Mouse (Mus musculus) embryonic facial prominence, embryonic 10.5 days (tissue): Measurements from ENCODE around the gene Slc25a22. TPM values are rescaled to one million over a fixed set of nuclear protein-coding genes. Genes with fewer than 3 reads are reported as not detected.

Experiments used
- DNase-seq: peaks from one replicate; pipeline ENCODE4 v3.0.0-alpha.2; 2017; ENCODE audit warnings: low spot score
- H3K27ac ChIP-seq: fragments of 300-500 bp; sonication (generic); replicated peaks from 2 replicates; pipeline ENCODE4 v1.5.1; 2016; ENCODE audit warnings: mild to moderate bottlenecking
- H3K27me3 ChIP-seq: fragments of 300-500 bp; sonication (generic); replicated peaks from 2 replicates; pipeline ENCODE4 v1.6.1; 2016; ENCODE audit warnings: low read depth, mild to moderate bottlenecking; ENCODE audit not compliant: poor library complexity, severe bottlenecking
- H3K36me3 ChIP-seq: fragments of 300-500 bp; sonication (generic); replicated peaks from 2 replicates; pipeline ENCODE4 v1.6.1; 2016; ENCODE audit warnings: mild to moderate bottlenecking, moderate library complexity
- H3K4me1 ChIP-seq: fragments of 300-500 bp; sonication (generic); 2 replicates; pipeline ENCODE4 v1.6.1; 2016
- H3K4me3 ChIP-seq: fragments of 300-500 bp; sonication (generic); 2 replicates; pipeline ENCODE4 v1.5.1; 2016; ENCODE audit warnings: mild to moderate bottlenecking, moderate library complexity
- H3K9me3 ChIP-seq: fragments of 300-500 bp; sonication (generic); 2 replicates; pipeline ENCODE4 v1.6.1; 2016; ENCODE audit warnings: mild to moderate bottlenecking
- WGBS: fragments of 180-500 bp; shearing (Covaris S2); methylation state at CpG from one replicate; pipeline ENCODE4 v1.1.7; 2016; 5-methylcytosine and 5-hydroxymethylcytosine counted together
- polyA plus RNA-seq: library from polyadenylated mRNA; unstranded; fragments of >200 nt; fragmentation: Nextera tagmentation; extraction: Ambion mirVana; gene quantifications from 2 replicates; pipeline ENCODE4 v1.2.1, GENCODE M21; 2016

Gene Slc25a22
- 49.3 and 52.2 TPM in 2 replicates for polyA plus RNA-seq

GRCm38 (mm10) chr7:141437178-141438120 is at the start of gene Slc25a22:
Gene Slc25a22 (minus strand): TSS chr7:141437892.
- Histone ChIP-seq H3K9me3 (no peaks in the 10 kb centered on the region), H3K4me3 (peak within 1 kb of the TSS; percentile 66), H3K27me3 (no peaks in the 10 kb centered on the region), H3K27ac (peak within 1 kb of the TSS; percentile 88), H3K36me3 (peaks cover 69% of the 10 kb centered on the region), H3K4me1 (peaks cover 71% of the 10 kb centered on the region)
- WGBS, result 6% methylated on average over 53 of the region's 53 CpGs
- peak; percentile 89 for DNase-seq

GRCm38 (mm10) chr7:141487141-141487540 is 49.4 kb upstream of the Slc25a22 start:
- H3K27ac ChIP-seq, result no peak overlapping the region
- no peak for DNase-seq
- peaks cover 24% of the 10 kb centered on the region for H3K27me3 ChIP-seq
- H3K4me3 ChIP-seq, result no peak overlapping the region
- no peaks in the 10 kb centered on the region for H3K9me3 ChIP-seq
- WGBS, result 83% methylated on average over 7 of the region's 7 CpGs
- H3K36me3 ChIP-seq, result peaks cover 20% of the 10 kb centered on the region
- peaks cover 17% of the 10 kb centered on the region for H3K4me1 ChIP-seq

- no peak for DNase-seq
Observed at GRCm38 (mm10) chr7:141486239-141486638, 48.5 kb upstream of the Slc25a22 start.

GRCm38 (mm10) chr7:141485606-141486005 is 47.9 kb upstream of the Slc25a22 start:
- no peak overlapping the region for H3K27ac ChIP-seq
- H3K9me3 ChIP-seq, result no peaks in the 10 kb centered on the region
- no peak for DNase-seq
- 90% methylated on average over 2 of the region's 2 CpGs for WGBS
- H3K4me1 ChIP-seq, result peaks cover 31% of the 10 kb centered on the region
- H3K36me3 ChIP-seq, result peaks cover 5% of the 10 kb centered on the region; the same call in 1 of the 2 replicates
- no peak overlapping the region for H3K4me3 ChIP-seq
- H3K27me3 ChIP-seq, result peaks cover 31% of the 10 kb centered on the region

More at GRCm38 (mm10) chr7:141486239-141486638, 48.5 kb upstream of the Slc25a22 start:
- no peaks in the 10 kb centered on the region for H3K9me3 ChIP-seq
- H3K27ac ChIP-seq, result no peak overlapping the region
- no peak overlapping the region for H3K4me3 ChIP-seq
- H3K4me1 ChIP-seq, result peaks cover 26% of the 10 kb centered on the region
- H3K36me3 ChIP-seq, result peaks cover 11% of the 10 kb centered on the region
- 86% methylated on average over 1 of the region's 1 CpGs for WGBS
- peaks cover 31% of the 10 kb centered on the region for H3K27me3 ChIP-seq

- H3K27ac ChIP-seq, result no peak overlapping the region
- DNase-seq, result no peak
- peaks cover 31% of the 10 kb centered on the region for H3K4me1 ChIP-seq
- H3K36me3 ChIP-seq, result 0 out of 2 replicates have a peak, but pooled peaks cover 3% of the 10 kb centered on the region
- WGBS, result 61% methylated on average over 2 of the region's 2 CpGs
- no peak overlapping the region for H3K4me3 ChIP-seq
- peaks cover 31% of the 10 kb centered on the region for H3K27me3 ChIP-seq
- H3K9me3 ChIP-seq, result no peaks in the 10 kb centered on the region
Observed at GRCm38 (mm10) chr7:141485186-141485585, 47.5 kb upstream of the Slc25a22 start.

GRCm38 (mm10) chr7:141484186-141485120 is 46.8 kb upstream of the Slc25a22 start:
- Histone ChIP-seq H3K4me3 (no peak overlapping the region), H3K9me3 (no peaks in the 10 kb centered on the region), H3K27ac (no peak overlapping the region), H3K4me1 (peaks cover 31% of the 10 kb centered on the region), H3K27me3 (peaks cover 31% of the 10 kb centered on the region), H3K36me3 (0 out of 2 replicates have a peak, but pooled peaks cover 3% of the 10 kb centered on the region)
- WGBS, result 78% methylated on average over 5 of the region's 5 CpGs
- DNase-seq, result no peak

GRCm38 (mm10) chr7:141483114-141483653 is 45.5 kb upstream of the Slc25a22 start:
- peaks cover 33% of the 10 kb centered on the region for H3K4me1 ChIP-seq
- H3K4me3 ChIP-seq, result peak overlapping the region; percentile 74
- DNase-seq, result no peak
- 77% methylated on average over 6 of the region's 6 CpGs for WGBS
- no peak overlapping the region for H3K27ac ChIP-seq
- H3K9me3 ChIP-seq, result no peaks in the 10 kb centered on the region
- 0 out of 2 replicates have a peak, but pooled peaks cover 3% of the 10 kb centered on the region for H3K36me3 ChIP-seq
- peaks cover 31% of the 10 kb centered on the region for H3K27me3 ChIP-seq

GRCm38 (mm10) chr7:141482531-141483024 is 44.9 kb upstream of the Slc25a22 start:
- Histone ChIP-seq H3K36me3 (0 out of 2 replicates have a peak, but pooled peaks cover 2% of the 10 kb centered on the region), H3K9me3 (no peaks in the 10 kb centered on the region), H3K27ac (0 out of 2 replicates have a peak overlapping the region, but pooled peaks have one; percentile 55), H3K27me3 (peaks cover 31% of the 10 kb centered on the region), H3K4me3 (peak overlapping the region; percentile 74), H3K4me1 (peaks cover 39% of the 10 kb centered on the region)
- 9% methylated on average over 11 of the region's 11 CpGs for WGBS
- DNase-seq, result no peak

GRCm38 (mm10) chr7:141481498-141482401 is 44.1 kb upstream of the Slc25a22 start:
- H3K27ac ChIP-seq, result peak overlapping the region; percentile 55; the same call in 1 of the 2 replicates
- under 1% methylated on average over 81 of the region's 81 CpGs for WGBS

GRCm38 (mm10) chr7:141480842-141481497 is 43.3 kb upstream of the Slc25a22 start:
- peak; percentile 69 for DNase-seq
- Histone ChIP-seq H3K9me3 (no peaks in the 10 kb centered on the region), H3K27me3 (peaks cover 36% of the 10 kb centered on the region), H3K27ac (no peak overlapping the region), H3K36me3 (no peaks in the 10 kb centered on the region), H3K4me1 (peaks cover 55% of the 10 kb centered on the region), H3K4me3 (peak overlapping the region; percentile 74)
- 9% methylated on average over 10 of the region's 10 CpGs for WGBS

More at GRCm38 (mm10) chr7:141481498-141482401, 44.1 kb upstream of the Slc25a22 start:
- Histone ChIP-seq H3K4me3 (peak overlapping the region; percentile 74), H3K36me3 (no peaks in the 10 kb centered on the region), H3K4me1 (peaks cover 47% of the 10 kb centered on the region), H3K9me3 (no peaks in the 10 kb centered on the region), H3K27me3 (peaks cover 31% of the 10 kb centered on the region)
- peak; percentile 82 for DNase-seq
